Mouse (Mus musculus) intestine, embryonic 16.5 days (tissue): Measurements from ENCODE around the gene Carnmt1. TPM values are rescaled to one million over a fixed set of nuclear protein-coding genes. Genes with fewer than 3 reads are reported as not detected.

Experiments
- ATAC-seq: fragments of 200-750 bp; cut with Nextera tagmentation; 2 replicates; pipeline ENCODE4 v1.8.0; 2017; ENCODE audit warnings: moderate TSS enrichment, moderate library complexity
- H3K27ac ChIP-seq: fragments of 300-500 bp; sonication (generic); 2 replicates; pipeline ENCODE4 v1.5.1; 2014; ENCODE audit warnings: mild to moderate bottlenecking, low read length
- H3K27me3 ChIP-seq: fragments of 300-500 bp; sonication (generic); replicated peaks from 2 replicates; pipeline ENCODE4 v1.6.1; 2014; ENCODE audit warnings: low read length, control low read depth, mixed read lengths; ENCODE audit not compliant: control insufficient read depth, insufficient read depth
- H3K36me3 ChIP-seq: fragments of 300-500 bp; sonication (generic); 2 replicates; pipeline ENCODE4 v1.6.1; 2014; ENCODE audit warnings: low read length, control low read depth; ENCODE audit not compliant: control insufficient read depth, insufficient read depth
- H3K4me1 ChIP-seq: fragments of 300-500 bp; sonication (generic); 2 replicates; pipeline ENCODE4 v1.6.1; 2014; ENCODE audit warnings: low read length, control low read depth, mixed read lengths; ENCODE audit not compliant: control insufficient read depth, insufficient read depth
- H3K4me2 ChIP-seq: fragments of 300-500 bp; sonication (generic); 2 replicates; pipeline ENCODE4 v1.6.1; 2014; ENCODE audit warnings: low read depth, low read length, control low read depth
- H3K4me3 ChIP-seq: fragments of 300-500 bp; sonication (generic); 2 replicates; pipeline ENCODE4 v1.5.1; 2014; ENCODE audit warnings: mild to moderate bottlenecking, low read length
- H3K9ac ChIP-seq: fragments of 300-500 bp; sonication (generic); 2 replicates; pipeline ENCODE4 v1.6.1; 2014; ENCODE audit warnings: low read depth, low read length
- H3K9me3 ChIP-seq: fragments of 300-500 bp; sonication (generic); 2 replicates; pipeline ENCODE4 v1.6.1; 2016; ENCODE audit warnings: low read length, control low read depth; ENCODE audit not compliant: control insufficient read depth
- WGBS: fragments of 180-500 bp; shearing (Covaris S2); extraction: QIAGEN DNeasy Blood & Tissue Kit; methylation state at CpG from one replicate; pipeline ENCODE4 v1.1.7; 2014; 5-methylcytosine and 5-hydroxymethylcytosine counted together
- polyA plus RNA-seq: library from polyadenylated mRNA; unstranded; fragments of >200 nt; fragmentation: Nextera tagmentation; extraction: Ambion mirVana; gene quantifications from 2 replicates; pipeline ENCODE4 v1.2.1, GENCODE M21; 2015

The Carnmt1 gene
- polyA plus RNA-seq, 1 experiment from 2014 or later: 15.6 TPM

- Histone ChIP-seq H3K36me3 (no peaks in the 10 kb centered on the region), H3K4me1 (no peaks in the 10 kb centered on the region), H3K4me3 (no peak overlapping the region), H3K27ac (no peak overlapping the region), H3K4me2 (no peak overlapping the region), H3K9ac (no peak overlapping the region), H3K27me3 (no peaks in the 10 kb centered on the region), H3K9me3 (no peaks in the 10 kb centered on the region)
- WGBS: 66% methylated on average over 5 of the region's 5 CpGs
- ATAC-seq: no peak
Measured at GRCm38 (mm10) chr19:18638949-18639348, 31.6 kb upstream of the Carnmt1 start.

DNA sequence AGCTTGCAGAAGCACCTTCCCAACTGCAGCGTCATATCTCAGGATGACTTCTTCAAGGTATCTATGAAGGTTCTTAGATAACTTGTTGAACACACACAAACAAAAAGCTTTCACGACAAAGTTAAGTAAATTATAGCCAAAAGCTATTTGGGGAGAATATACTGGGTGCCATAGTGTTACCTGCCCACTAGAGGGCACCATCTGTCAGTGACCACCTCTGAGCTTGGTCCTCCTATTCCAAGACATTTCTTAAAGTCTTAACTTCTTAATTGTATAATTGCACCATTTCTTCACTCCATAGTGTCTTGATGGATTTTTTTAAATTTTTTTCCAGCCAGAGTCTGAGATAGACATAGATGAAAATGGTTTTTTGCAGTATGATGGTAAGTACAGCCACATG is 31.0 kb upstream of the Carnmt1 start:
- H3K4me2 ChIP-seq: no peak overlapping the region
- ATAC-seq: no peak
- no peak overlapping the region for H3K9ac ChIP-seq
- H3K4me3 ChIP-seq: no peak overlapping the region
- no peaks in the 10 kb centered on the region for H3K9me3 ChIP-seq
- H3K4me1 ChIP-seq: no peaks in the 10 kb centered on the region
- no peaks in the 10 kb centered on the region for H3K36me3 ChIP-seq
- 29% methylated on average over 2 of the region's 2 CpGs for WGBS
- no peaks in the 10 kb centered on the region for H3K27me3 ChIP-seq
- H3K27ac ChIP-seq: no peak overlapping the region

DNA sequence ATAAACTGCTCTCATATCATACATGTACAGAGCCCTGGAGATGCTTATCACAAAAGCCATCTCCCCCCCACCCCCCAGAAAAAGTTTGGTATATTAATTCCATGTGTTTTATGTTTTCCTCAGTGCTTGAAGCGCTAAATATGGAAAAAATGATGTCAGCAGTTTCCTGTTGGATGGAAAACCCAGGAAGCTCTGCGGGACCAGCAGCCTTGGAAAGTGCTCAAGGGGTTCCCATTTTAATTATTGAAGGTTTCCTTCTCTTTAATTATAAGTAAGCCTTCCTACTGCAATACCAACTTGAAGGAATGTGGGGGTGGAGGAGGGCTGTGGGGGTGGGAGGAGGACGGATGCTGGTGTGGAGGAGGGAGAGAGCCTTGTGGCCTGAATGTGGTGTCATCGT is 29.6 kb upstream of the Carnmt1 start:
- no peaks in the 10 kb centered on the region for H3K36me3 ChIP-seq
- 74% methylated on average over 4 of the region's 4 CpGs for WGBS
- ATAC-seq: no peak
- H3K27ac ChIP-seq: no peak overlapping the region
- H3K9ac ChIP-seq: no peak overlapping the region
- H3K4me1 ChIP-seq: no peaks in the 10 kb centered on the region
- H3K4me2 ChIP-seq: no peak overlapping the region
- no peaks in the 10 kb centered on the region for H3K9me3 ChIP-seq
- no peak overlapping the region for H3K4me3 ChIP-seq
- H3K27me3 ChIP-seq: no peaks in the 10 kb centered on the region

DNA sequence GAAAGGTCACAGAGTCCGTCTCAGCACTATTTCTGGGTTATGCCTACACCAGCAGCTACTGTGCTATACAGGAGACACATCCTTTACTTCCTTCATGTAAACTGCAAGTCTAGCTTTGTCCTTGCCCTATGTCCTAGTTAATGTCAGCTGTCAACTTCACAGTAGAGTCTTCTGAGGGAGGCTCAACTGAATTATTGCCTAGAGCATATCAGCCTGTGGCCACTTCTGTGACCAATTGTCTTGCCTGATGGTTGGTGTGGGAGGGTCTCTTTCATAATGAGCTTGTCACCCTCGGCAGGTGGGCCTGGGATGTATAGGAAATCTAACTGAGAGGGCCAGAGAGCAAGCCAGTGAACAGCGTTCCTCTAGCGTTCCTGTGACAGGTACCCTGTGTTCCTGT is 27.2 kb upstream of the Carnmt1 start:
- Histone ChIP-seq H3K27me3 (no peaks in the 10 kb centered on the region), H3K27ac (no peak overlapping the region), H3K36me3 (no peaks in the 10 kb centered on the region), H3K9ac (no peak overlapping the region), H3K4me3 (no peak overlapping the region), H3K4me1 (no peaks in the 10 kb centered on the region), H3K4me2 (no peak overlapping the region), H3K9me3 (no peaks in the 10 kb centered on the region)
- ATAC-seq: no peak
- 64% methylated on average over 4 of the region's 4 CpGs for WGBS

DNA sequence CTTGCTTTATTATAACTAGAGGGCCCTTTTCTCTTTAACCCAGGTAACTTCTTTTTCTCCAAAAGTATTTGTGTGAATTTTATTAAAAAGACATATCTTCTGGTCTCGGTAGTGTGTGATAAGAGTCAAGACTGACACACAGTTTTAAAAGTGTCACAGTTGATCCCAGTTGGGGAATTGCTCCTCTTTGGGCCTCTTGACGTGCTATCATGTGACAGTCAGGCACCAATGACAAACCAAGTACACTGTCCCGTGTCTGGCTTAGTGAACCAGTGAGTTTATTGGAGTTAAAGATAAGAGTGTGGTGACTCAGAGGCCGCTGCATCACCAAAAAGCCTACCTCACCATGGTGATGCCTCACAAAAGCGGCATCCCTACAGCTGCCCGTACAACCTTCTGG is 26.5 kb upstream of the Carnmt1 start:
- H3K4me3 ChIP-seq: no peak overlapping the region
- WGBS: 68% methylated on average over 6 of the region's 6 CpGs
- no peaks in the 10 kb centered on the region for H3K4me1 ChIP-seq
- H3K36me3 ChIP-seq: no peaks in the 10 kb centered on the region
- H3K9me3 ChIP-seq: no peaks in the 10 kb centered on the region
- ATAC-seq: peak; percentile 55; the same call in 1 of the 2 replicates
- H3K4me2 ChIP-seq: no peak overlapping the region
- H3K27ac ChIP-seq: no peak overlapping the region
- H3K27me3 ChIP-seq: no peaks in the 10 kb centered on the region
- H3K9ac ChIP-seq: no peak overlapping the region

DNA sequence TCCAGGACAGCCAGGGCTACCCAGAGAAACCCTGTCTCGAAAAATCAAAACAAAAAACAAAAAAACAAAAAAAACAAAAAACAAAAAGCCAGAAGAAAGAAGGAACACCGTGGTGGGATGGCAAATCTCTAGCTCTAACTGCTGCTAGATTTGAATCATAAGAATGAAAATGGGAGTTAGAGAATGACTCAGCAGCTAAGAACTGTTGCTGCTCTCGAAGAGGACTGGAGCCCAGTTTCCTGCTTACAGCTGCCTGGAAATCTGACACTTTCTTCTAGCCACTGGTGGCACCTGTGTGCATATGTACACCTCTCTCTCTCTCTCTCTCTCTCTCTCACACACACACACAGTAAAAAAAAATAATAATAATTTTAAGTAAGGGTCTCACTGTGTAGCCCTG is 24.2 kb upstream of the Carnmt1 start:
- WGBS: 66% methylated on average over 3 of the region's 3 CpGs
- H3K27me3 ChIP-seq: no peaks in the 10 kb centered on the region
- H3K36me3 ChIP-seq: no peaks in the 10 kb centered on the region
- H3K9ac ChIP-seq: no peak overlapping the region
- H3K9me3 ChIP-seq: no peaks in the 10 kb centered on the region
- no peak overlapping the region for H3K4me2 ChIP-seq
- no peaks in the 10 kb centered on the region for H3K4me1 ChIP-seq
- no peak for ATAC-seq
- no peak overlapping the region for H3K27ac ChIP-seq
- H3K4me3 ChIP-seq: no peak overlapping the region

- Histone ChIP-seq H3K4me2 (no peak overlapping the region), H3K27ac (no peak overlapping the region), H3K4me1 (no peaks in the 10 kb centered on the region), H3K9me3 (no peaks in the 10 kb centered on the region), H3K36me3 (no peaks in the 10 kb centered on the region), H3K9ac (no peak overlapping the region), H3K27me3 (no peaks in the 10 kb centered on the region), H3K4me3 (no peak overlapping the region)
- no peak for ATAC-seq
- 68% methylated on average over 5 of the region's 5 CpGs for whole genome bisulfite sequencing
Measured at GRCm38 (mm10) chr19:18646853-18647420, 23.6 kb upstream of the Carnmt1 start.

- no peak overlapping the region for H3K27ac ChIP-seq
- no peak overlapping the region for H3K4me2 ChIP-seq
- 58% methylated on average over 9 of the region's 9 CpGs for WGBS
- H3K36me3 ChIP-seq: no peaks in the 10 kb centered on the region
- no peak overlapping the region for H3K4me3 ChIP-seq
- ATAC-seq: no peak
- no peaks in the 10 kb centered on the region for H3K9me3 ChIP-seq
- H3K9ac ChIP-seq: no peak overlapping the region
- H3K4me1 ChIP-seq: no peaks in the 10 kb centered on the region
- no peaks in the 10 kb centered on the region for H3K27me3 ChIP-seq
Measured at GRCm38 (mm10) chr19:18647775-18648557, 22.6 kb upstream of the Carnmt1 start.

GRCm38 (mm10) chr19:18648558-18648945 is 22.0 kb upstream of the Carnmt1 start:
- Histone ChIP-seq H3K4me2 (no peak overlapping the region), H3K9me3 (no peaks in the 10 kb centered on the region), H3K27me3 (no peaks in the 10 kb centered on the region), H3K36me3 (no peaks in the 10 kb centered on the region), H3K4me3 (no peak overlapping the region), H3K9ac (no peak overlapping the region), H3K4me1 (no peaks in the 10 kb centered on the region), H3K27ac (no peak overlapping the region)
- ATAC-seq: no peak
- 79% methylated on average over 6 of the region's 6 CpGs for WGBS

DNA sequence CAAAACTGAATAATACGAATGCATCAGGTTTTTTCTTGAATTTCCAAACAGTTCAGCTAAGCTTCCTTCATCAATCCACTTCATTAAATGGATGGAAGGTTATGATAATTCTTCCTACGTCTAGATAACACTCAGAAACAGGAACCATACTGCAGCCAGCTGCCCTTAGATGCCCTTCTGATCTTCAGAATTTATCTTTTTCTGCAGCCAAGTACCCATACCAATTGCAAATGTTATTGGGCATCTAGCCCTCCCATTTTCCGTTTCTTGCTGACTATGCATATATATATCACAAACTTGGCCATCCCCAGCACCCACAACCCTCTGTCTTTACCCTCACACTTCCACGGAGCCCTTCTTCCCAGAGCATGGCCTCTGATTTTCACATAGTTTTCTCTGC is 20.6 kb upstream of the Carnmt1 start:
- Histone ChIP-seq H3K4me3 (no peak overlapping the region), H3K27ac (no peak overlapping the region), H3K4me2 (no peak overlapping the region), H3K36me3 (no peaks in the 10 kb centered on the region), H3K9me3 (no peaks in the 10 kb centered on the region), H3K27me3 (no peaks in the 10 kb centered on the region), H3K4me1 (no peaks in the 10 kb centered on the region), H3K9ac (no peak overlapping the region)
- WGBS: 79% methylated on average over 4 of the region's 4 CpGs
- ATAC-seq: no peak
